Mouse (Mus musculus) mouse trophoblast stem cell (cell line): ENCODE data around the gene G6pc2.

Source experiments
- in situ Hi-C, 2 experiments: fragments of 300-500 bp; cut with MseI, MboI; formaldehyde crosslinking; loops; 2 replicates in 1 of 2; 3 replicates in 1 of 2; pipeline ENCODE4 v1.15.1; 2025

G6pc2 gene

GRCm38 (mm10) chr2:69239315-69239714 is 28.4 kb downstream of the G6pc2 start:
- in situ Hi-C loops: no loop called here

- in situ Hi-C loops: no loop called here
These were observed 34.1 kb downstream of the G6pc2 start for GRCm38 (mm10) chr2:69244924-69245323.

- in situ Hi-C loops: no loop called here
These were observed 36.2 kb downstream of the G6pc2 start for GRCm38 (mm10) chr2:69247081-69247480.

GRCm38 (mm10) chr2:69248221-69248755 is 37.4 kb downstream of the G6pc2 start:
- in situ Hi-C loops: no loop called here

GRCm38 (mm10) chr2:69264069-69264618 is 53.3 kb downstream of the G6pc2 start:
- in situ Hi-C loops: no loop called here

GRCm38 (mm10) chr2:69275875-69276274 is 65.0 kb downstream of the G6pc2 start:
- in situ Hi-C loops: loop anchor here (5.0 kb wide), 1 partner anchor 151 kb away; no protein-coding TSS in a partner anchor
